Mouse (Mus musculus) brain, embryonic 18.5 days (tissue): ENCODE results near the gene Kif20b.

Experiments
- DNase-seq: peaks from one replicate; pipeline ENCODE4 v3.0.0-alpha.2; 2012; ENCODE audit warnings: low read depth, low spot score

Kif20b gene

DNA sequence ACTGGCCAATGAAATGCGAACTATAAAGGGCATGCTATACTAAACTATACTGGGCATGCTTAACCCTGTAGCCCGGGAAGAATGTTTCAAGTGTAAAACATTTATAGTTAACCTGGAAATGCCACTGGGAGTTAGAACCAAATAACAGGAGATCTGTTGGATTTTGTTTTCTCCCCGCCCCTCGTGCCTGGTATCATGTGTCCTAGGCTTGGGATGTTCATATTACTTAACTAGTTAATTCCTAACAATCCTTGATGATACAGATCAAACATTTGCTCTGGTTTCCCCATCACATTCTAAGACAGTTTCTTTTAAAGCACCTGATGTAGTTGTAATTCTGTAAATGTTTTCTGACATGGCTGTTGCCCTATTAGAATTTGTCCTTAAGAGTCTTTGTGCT is 2.1 kb upstream of the Kif20b start:
- no peak for DNase-seq

DNA sequence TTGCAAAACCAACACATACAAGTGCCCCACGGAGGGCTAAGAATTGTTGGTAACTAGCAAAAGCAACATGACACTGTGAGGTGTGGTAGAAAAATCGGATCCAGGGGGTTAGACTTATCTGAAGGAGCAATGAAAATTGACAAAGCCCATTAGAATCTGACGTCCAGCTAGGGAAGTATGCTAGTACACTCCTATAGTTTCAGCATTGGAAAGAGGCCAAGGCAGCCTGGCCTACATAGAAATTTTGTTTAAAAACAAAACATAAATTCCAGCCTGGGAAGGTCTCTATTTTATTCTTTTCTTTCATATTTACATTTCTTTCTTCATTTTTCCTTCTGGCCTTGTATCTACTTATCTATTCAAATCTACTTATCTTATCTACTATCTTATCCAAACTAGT is 1.6 kb upstream of the Kif20b start:
- no peak for DNase-seq

DNA sequence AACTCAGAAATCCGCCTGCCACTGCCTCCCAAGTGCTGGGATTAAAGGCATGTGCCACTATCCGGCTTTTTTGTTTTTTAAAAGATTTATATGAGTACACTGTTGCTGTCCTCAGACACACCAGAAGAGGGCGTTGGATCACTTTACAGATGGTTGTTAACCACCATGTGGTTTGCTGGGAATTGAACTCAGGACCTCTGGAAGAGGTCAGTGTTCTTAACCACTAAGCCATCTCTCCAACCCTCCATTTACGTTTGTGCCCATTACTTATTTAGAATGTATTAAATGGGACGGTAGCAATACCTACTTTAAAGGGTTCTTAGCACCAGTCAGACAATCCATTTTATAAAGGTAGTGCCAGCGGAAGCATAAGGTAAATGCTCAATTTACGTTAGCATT is 909 bp upstream of the Kif20b start:
- DNase-seq: no peak

DNA sequence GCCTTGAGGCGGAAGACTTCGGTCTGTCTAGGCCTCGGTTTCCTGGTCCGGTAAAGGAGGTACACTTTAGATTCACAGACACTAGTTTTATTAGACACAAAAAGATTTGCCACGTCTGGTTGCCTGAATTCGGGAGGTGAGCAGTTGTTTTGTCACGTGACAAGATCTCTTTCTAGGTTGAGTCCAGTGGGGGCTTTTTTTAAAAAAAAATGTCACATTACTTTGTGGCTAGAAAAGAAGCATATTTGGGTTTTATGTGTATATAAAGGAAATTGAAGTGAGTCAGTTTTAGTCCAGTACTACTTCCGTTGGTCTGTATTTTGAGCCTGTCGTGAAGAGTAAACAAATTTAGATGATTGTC is 422 bp downstream of the Kif20b start:
- DNase-seq: no peak

DNA sequence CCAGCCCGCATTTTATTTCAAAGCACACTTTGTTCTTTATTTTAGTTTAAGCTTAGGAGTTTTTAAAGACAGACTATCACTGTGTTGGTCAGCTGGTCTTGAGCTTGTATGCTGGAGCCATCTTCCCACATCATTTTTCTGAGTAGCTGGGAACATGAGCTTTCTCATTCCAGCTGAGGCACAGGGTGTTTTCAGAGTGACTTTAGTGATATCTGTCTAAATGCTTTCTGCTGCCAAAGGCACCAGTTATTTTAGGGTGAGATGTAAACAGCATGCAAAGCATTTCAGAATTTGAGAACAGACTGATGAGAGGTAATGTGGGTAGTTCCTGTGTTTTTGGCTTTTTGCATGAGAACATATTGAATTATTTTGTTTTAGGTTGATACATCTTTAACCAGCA is 25.0 kb downstream of the Kif20b start:
- DNase-seq: no peak

DNA sequence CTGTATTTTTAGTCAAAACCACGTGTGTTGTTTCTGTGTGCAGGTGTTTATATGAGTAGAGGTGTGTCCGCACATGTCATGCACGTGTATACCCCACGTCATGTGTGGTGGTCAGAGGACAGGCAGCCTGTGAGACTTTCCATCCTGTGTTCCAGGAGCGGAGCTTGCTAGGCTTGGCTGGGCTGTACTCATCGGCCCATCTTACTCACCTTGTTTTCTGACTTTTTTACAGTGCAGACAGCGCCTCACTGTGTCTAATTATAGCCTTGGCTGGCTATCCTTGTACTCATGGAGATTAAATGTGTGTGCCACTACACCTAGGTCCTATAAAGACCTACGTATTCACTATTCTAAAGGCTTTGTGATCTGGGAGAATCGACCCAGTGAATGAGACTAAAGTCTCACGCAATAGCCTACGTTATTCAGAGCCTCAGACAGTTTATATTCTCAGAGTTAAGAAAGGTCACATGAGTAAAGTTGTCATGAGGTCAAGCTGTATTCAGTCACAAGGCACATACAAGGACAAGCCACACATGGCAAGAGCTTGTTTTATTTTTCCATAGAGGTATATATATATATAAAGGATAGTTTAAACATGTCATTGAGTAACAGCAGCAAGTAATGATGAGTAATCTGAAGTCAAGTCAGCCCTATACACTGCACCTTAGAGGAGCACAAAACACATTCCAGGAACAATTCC is 31.8 kb downstream of the Kif20b start:
- DNase-seq: no peak

DNA sequence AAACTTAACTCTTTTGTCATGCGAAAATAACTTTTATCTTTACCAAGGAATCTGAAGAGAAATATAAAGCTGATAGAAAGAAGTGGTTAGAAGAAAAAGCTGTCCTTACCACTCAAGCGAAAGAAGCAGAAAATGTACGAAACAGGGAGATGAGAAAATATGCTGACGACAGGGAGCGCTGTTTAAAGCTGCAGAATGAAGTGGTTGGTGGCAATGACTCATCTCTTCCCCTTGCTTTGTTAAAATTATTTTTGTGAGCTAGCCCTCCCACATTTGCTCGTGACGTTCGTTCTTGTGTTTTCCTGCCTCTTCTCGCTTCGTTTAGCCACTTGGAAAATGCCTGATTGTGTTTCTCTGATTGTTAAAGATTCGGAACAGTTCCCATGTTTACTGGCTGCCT is 37.2 kb downstream of the Kif20b start:
- no peak for DNase-seq

DNA sequence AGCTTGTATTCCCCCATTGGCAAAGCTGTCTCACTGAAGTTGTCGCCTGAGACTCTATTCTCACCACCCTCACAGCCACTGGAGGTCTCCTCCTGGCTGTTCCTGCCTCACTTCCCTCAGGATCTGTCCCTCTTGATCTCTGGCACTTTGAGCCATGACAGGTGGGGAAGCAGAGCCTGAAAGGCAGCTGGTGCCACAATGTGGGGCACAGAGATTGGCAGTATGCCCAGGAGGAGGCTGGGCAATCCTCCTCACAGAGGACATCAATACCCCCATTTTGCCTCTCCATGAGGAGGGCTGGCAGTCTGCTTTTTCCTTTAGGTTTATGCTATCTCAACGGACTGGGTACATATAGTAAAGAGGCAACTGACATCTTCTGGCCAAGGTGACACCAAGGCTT is 62.6 kb downstream of the Kif20b start:
- no peak for DNase-seq

DNA sequence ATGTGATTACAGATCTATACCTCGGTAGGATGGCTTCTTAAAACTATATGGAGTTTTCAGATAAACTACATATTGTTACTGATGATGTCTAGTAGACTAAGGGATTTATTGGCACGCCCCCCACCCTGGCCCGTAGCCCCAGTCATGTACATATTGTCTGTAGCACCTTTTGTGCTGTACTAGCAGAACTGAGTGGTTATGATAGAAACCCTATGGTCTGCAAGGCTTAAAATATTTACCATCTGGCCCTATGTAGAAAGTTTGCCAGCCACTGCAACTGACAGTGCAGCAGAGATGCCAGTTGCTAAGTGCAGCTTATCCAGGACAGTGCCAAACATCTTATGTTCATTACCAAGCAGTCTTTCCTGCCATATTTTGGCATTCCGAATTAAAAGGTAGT is 68.3 kb downstream of the Kif20b start:
- DNase-seq: no peak

DNA sequence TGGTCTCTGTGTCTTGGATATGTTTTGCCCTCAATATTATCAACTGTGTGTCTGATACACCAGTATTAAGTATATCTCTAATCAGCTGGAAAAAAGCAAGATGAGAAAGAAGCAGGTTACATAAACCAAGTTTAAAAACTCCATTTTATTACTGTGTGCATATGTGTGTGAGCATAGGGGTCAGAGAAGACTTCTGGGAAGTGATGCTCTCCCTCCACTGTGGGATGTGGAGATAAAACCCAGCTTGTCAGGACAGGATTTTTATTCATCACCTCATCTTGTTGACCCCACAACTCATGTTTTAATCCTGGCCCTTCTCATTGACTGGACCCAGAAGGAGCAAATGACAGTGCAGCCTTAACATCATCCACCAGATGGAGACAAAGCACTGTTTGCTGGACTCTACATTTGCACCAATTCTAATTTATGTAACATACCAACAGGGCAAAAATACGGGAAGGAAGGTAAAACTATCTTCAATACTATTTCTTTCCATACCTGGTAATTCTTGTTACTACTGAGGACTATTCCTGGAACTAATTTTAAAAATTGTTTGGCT is 70.9 kb downstream of the Kif20b start:
- peak; percentile 14 for DNase-seq

DNA sequence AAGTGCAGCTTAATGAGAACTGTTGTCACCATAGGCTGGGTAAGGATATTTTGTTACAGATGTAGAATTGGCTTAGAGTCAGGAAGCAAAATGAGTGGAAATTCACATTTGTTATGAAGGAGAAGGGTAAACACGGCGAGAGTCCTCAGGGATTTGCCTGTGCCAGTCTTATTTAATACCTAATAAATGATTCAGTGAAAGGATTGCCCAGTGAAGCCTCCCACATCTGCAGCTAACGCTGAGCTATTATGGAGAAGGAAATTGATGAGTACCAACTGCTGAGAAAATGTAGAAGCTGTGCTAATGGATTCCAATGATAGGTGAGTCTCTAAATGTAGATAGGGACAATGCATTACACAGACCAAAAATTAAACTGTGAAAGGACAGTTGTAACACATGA is 92.9 kb downstream of the Kif20b start:
- no peak for DNase-seq

DNA sequence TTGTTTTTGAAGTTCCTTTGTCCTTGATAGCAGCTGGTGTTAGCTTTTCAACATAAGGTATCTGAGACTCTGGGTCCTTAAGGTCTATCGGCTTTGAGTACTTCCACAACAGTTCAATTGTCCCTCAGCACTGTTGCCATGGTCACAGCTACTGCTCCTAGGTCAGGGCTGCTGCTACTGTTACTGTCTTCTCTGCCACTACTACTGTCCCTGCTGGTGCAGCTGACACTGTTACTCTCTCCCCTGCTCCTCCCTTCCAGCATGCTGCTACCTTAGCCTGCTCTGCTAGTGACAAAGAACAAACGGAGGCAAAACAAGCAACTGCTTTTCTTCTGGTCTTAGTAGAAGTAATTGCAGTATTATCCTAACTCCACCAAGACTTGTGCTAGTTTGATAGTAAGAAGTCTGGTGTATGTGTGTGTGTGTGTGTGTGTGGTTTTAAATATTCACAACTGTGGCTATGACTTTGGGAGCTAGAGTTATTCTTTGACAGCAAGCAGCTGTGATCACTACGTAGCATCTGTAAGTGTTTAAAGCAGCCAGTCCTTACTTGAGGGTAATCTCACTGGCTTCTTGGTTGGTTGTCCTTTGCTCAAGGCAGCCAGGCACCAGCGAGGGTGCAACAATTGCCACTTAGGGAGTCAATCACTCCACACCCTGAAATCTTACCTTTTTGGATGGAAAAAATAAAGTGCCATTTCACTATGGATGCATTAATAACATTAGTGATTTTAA is 95.5 kb downstream of the Kif20b start:
- DNase-seq: no peak

DNA sequence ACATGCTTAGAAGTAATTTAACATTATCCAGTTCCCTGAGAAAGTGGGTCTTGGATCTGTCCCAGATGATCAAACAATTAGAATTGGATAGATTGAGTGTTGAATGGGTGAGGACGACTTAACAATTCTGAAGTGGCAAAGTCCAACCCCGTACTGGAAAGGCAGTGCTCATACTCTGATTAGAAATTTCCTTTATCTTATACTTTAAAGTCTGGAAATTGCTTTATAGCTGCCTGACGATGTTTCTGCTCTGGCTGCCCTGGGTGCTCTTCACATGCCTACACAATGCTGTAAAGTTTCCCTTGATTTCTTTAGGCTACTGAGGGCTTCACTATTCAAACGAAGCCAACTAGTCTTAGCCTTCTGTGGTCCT is 96.0 kb downstream of the Kif20b start:
- no peak for DNase-seq
